In genomic region chr5:74285289-74285688, GRCm38 (mm10) we compare ENCODE assay signal across 22 mouse cellular contexts.
A peak's percentile ranks its signal among the peaks of the same experiment; 100 is the strongest.
DNase-seq lines count a peak whose midpoint lies in the region; ATAC-seq and TF ChIP-seq lines count a peak whose summit lies in the region.
"Had no signal": no experiment of that assay in that cellular context is flagged by ENCODE, and none has a peak within 500 bp of the region (broad histone marks: within the 10 kb centered on the region; RNA-seq: fewer than 3 reads in every experiment).

No protein-coding gene starts in this region.

- H3K4me3 ChIP-seq in heart, embryonic 10.5 days: no peak overlapping the region
- no peak overlapping the region for H3K4me3 ChIP-seq in heart, adult 2 months
- no peak overlapping the region for H3K4me3 ChIP-seq in ES-E14 (ENCODE audit: insufficient read depth in 1 of 2, low read depth in 1 of 2, low read length in 2 of 2, poor library complexity in 1 of 2, severe bottlenecking in 1 of 2)
- no peak overlapping the region for H3K4me3 ChIP-seq in limb, embryonic 12.5 days (replicated peaks)
- no peak overlapping the region for H3K4me3 ChIP-seq in midbrain, embryonic 10.5 days
- H3K4me3 ChIP-seq: heart, embryonic 12.5 days; hindbrain, embryonic 12.5 days; liver, embryonic 15.5 days; neural tube, embryonic 12.5 days had no signal

- no peak for TF ChIP-seq EP300 in heart, adult 2 months (IDR thresholded peaks at IDR 0.05; ENCODE audit: insufficient read depth, low read depth, low read length)

- no peak overlapping the region for H3K4me2 ChIP-seq in limb, embryonic 12.5 days
- H3K4me2 ChIP-seq: heart, embryonic 12.5 days; hindbrain, embryonic 12.5 days; liver, embryonic 15.5 days; neural tube, embryonic 12.5 days had no signal

- no peaks in the 10 kb centered on the region for H3K79me2 ChIP-seq in heart, adult 2 months (replicated peaks; ENCODE audit: control insufficient read depth, insufficient read depth, low read length)

- ATAC-seq in common myeloid progenitor, adult 5-6 weeks (replicated peaks; ENCODE audit: low read depth, poor library complexity, severe bottlenecking): peak; percentile 88
- no peak for ATAC-seq in limb, embryonic 12.5 days (ENCODE audit: insufficient number of reproducible peaks, insufficient read depth, low FRiP score, low TSS enrichment, low read depth)
- ATAC-seq: forebrain, embryonic 14.5 days; midbrain, embryonic 16.5 days had no signal

- no peak overlapping the region for H3K9ac ChIP-seq in heart, adult 2 months (ENCODE audit: low read depth, low read length)
- no peak overlapping the region for H3K9ac ChIP-seq in ES-E14 (ENCODE audit: insufficient read depth, low read depth, low read length, poor library complexity, severe bottlenecking)
- H3K9ac ChIP-seq in limb, embryonic 12.5 days (replicated peaks): no peak overlapping the region
- H3K9ac ChIP-seq: heart, embryonic 12.5 days; hindbrain, embryonic 12.5 days; liver, embryonic 15.5 days; neural tube, embryonic 12.5 days had no signal

- intact Hi-C loops in heart, adult 2 months (cut with DNase I): no loop called here

- peak overlapping the region; percentile 30; the same call in 1 of the 2 replicates for H3K27ac ChIP-seq in heart, embryonic 10.5 days
- no peak overlapping the region for H3K27ac ChIP-seq in heart, adult 2 months
- no peak overlapping the region for H3K27ac ChIP-seq in ES-E14 (ENCODE audit: insufficient read depth, low read depth, low read length, poor library complexity, severe bottlenecking)
- 0 out of 2 replicates have a peak overlapping the region, but pooled peaks have one; percentile 24 for H3K27ac ChIP-seq in limb, embryonic 12.5 days
- no peak overlapping the region for H3K27ac ChIP-seq in midbrain, embryonic 10.5 days (replicated peaks)
- H3K27ac ChIP-seq: hindbrain, embryonic 12.5 days; liver, embryonic 15.5 days; neural tube, embryonic 12.5 days had no signal

- no peak for TF ChIP-seq CTCF in heart, adult 2 months (IDR thresholded peaks at IDR 0.05)

- in situ Hi-C loops in ES-E14 (cut with MboI; ENCODE audit: low sequenced_read_pairs in 2 of 2, unreplicated experiment in 2 of 2): loop anchor here (10.0 to 25.0 kb wide), 3 partner anchors 423 to 598 kb away; no protein-coding TSS in a partner anchor

- H3K9me3 ChIP-seq in heart, embryonic 10.5 days: no peaks in the 10 kb centered on the region
- no peaks in the 10 kb centered on the region for H3K9me3 ChIP-seq in ES-E14 (ENCODE audit: control insufficient read depth, insufficient read depth, low read depth, low read length)
- H3K9me3 ChIP-seq in limb, embryonic 12.5 days: no peaks in the 10 kb centered on the region
- H3K9me3 ChIP-seq in midbrain, embryonic 10.5 days (replicated peaks): no peaks in the 10 kb centered on the region
- H3K9me3 ChIP-seq: heart, embryonic 12.5 days; hindbrain, embryonic 12.5 days; liver, embryonic 15.5 days; neural tube, embryonic 12.5 days had no signal

- H3K27me3 ChIP-seq in heart, embryonic 10.5 days (ENCODE audit: insufficient read depth, poor library complexity, severe bottlenecking): no peaks in the 10 kb centered on the region
- H3K27me3 ChIP-seq in heart, adult 2 months (ENCODE audit: control insufficient read depth, insufficient read depth, low read length): no peaks in the 10 kb centered on the region
- H3K27me3 ChIP-seq in limb, embryonic 12.5 days: no peaks in the 10 kb centered on the region; the same call in 1 of the 2 replicates
- H3K27me3 ChIP-seq in midbrain, embryonic 10.5 days (ENCODE audit: low read depth, poor library complexity, severe bottlenecking): no peaks in the 10 kb centered on the region
- H3K27me3 ChIP-seq: heart, embryonic 12.5 days; hindbrain, embryonic 12.5 days; liver, embryonic 15.5 days; neural tube, embryonic 12.5 days had no signal

- no peak for TF ChIP-seq POLR2A in heart, adult 2 months (IDR thresholded peaks at IDR 0.05; ENCODE audit: insufficient read depth, low read depth, low read length)

- WGBS in heart, embryonic 10.5 days: 84% methylated on average over 2 of the region's 2 CpGs
- WGBS in heart, adult 2 months: 89% methylated on average over 2 of the region's 2 CpGs
- WGBS in limb, embryonic 12.5 days: 68% methylated on average over 2 of the region's 2 CpGs
- WGBS in midbrain, embryonic 10.5 days: 80% methylated on average over 2 of the region's 2 CpGs

- DNase-seq in heart, embryonic 10.5 days (ENCODE audit: low spot score): no peak
- no peak for DNase-seq in heart, adult 2 months
- DNase-seq in ES-E14 (ENCODE audit: low read depth, low spot score): no peak
- no peak for DNase-seq in Muller cell, postnatal 12 days (ENCODE audit: inconsistent ontology term)
- DNase-seq in layer of hippocampus, adult 11-12 months (ENCODE audit: low spot score): no peak
- no peak for DNase-seq in midbrain, embryonic 10.5 days (ENCODE audit: low spot score)
- DNase-seq: adrenal gland, adult 2 months; B cell, adult 2 months; cerebellum, postnatal 10 days; gastrocnemius, postnatal 10 days; kidney, adult 2 months; lung, postnatal 4 days; right cerebral cortex, postnatal 4 days; thymus, postnatal 25 days had no signal

- peaks cover 32% of the 10 kb centered on the region for H3K4me1 ChIP-seq in heart, embryonic 10.5 days
- H3K4me1 ChIP-seq in heart, adult 2 months (ENCODE audit: control insufficient read depth, insufficient read depth, low read length): peaks cover 4% of the 10 kb centered on the region
- H3K4me1 ChIP-seq in ES-E14 (ENCODE audit: control insufficient read depth in 2 of 2, insufficient read depth in 2 of 2, low read length in 2 of 2, poor library complexity in 1 of 2): peaks cover 4 to 6% of the 10 kb centered on the region in 2 experiments
- peaks cover 31% of the 10 kb centered on the region for H3K4me1 ChIP-seq in limb, embryonic 12.5 days (replicated peaks)
- H3K4me1 ChIP-seq in midbrain, embryonic 10.5 days: peaks cover 10% of the 10 kb centered on the region
- H3K4me1 ChIP-seq: neural tube, embryonic 12.5 days had no signal

- H3K36me3 ChIP-seq in heart, embryonic 10.5 days: no peaks in the 10 kb centered on the region
- H3K36me3 ChIP-seq in heart, adult 2 months (ENCODE audit: control insufficient read depth, insufficient read depth, low read length): no peaks in the 10 kb centered on the region
- no peaks in the 10 kb centered on the region for H3K36me3 ChIP-seq in ES-E14 (ENCODE audit: control insufficient read depth, insufficient read depth, low read length, poor library complexity, severe bottlenecking)
- H3K36me3 ChIP-seq in limb, embryonic 12.5 days: no peaks in the 10 kb centered on the region
- H3K36me3 ChIP-seq in midbrain, embryonic 10.5 days: no peaks in the 10 kb centered on the region
- H3K36me3 ChIP-seq: heart, embryonic 12.5 days; hindbrain, embryonic 12.5 days; liver, embryonic 15.5 days; neural tube, embryonic 12.5 days had no signal

TF ChIP-seq in ES-E14, 5 proteins besides CTCF, POLR2A, EP300 and RAD21:
- TF ChIP-seq MAFK (IDR thresholded peaks at IDR 0.05; ENCODE audit: insufficient read depth, low read depth, low read length) (peak; percentile 85), CHD2 (IDR thresholded peaks at IDR 0.05; ENCODE audit: low read depth, low read length) (no peak)

Comparison
In these comparisons a context has a peak if more than half of its experiments do, and no peak if none do; other contexts are left out.
1. H3K27ac ChIP-seq: peak in heart, embryonic 10.5 days (single experiment) and limb, embryonic 12.5 days (single experiment); none in heart, adult 2 months (single experiment), ES-E14 (single experiment) and midbrain, embryonic 10.5 days (single experiment).